In genomic region chr1:72334807-72335206, GRCm38 (mm10) we compare ENCODE assay signal across 28 mouse cellular contexts. TPM values are rescaled to one million over a fixed set of nuclear protein-coding genes. Genes with fewer than 3 reads are reported as not detected.
"Had no signal": no experiment of that assay in that cellular context is flagged by ENCODE, and none has a peak within 500 bp of the region (broad histone marks: within the 10 kb centered on the region; RNA-seq: fewer than 3 reads in every experiment).

No protein-coding gene starts in this region.

- H3K4me3 ChIP-seq: gastrocnemius, adult 2 months; heart, adult 2 months; heart, embryonic 13.5 days; heart, embryonic 15.5 days; hindbrain, embryonic 13.5 days; hindbrain, embryonic 15.5 days; kidney, embryonic 15.5 days; limb, embryonic 13.5 days; limb, embryonic 15.5 days had no signal

- H3K9ac ChIP-seq: heart, embryonic 13.5 days; heart, embryonic 15.5 days; hindbrain, embryonic 13.5 days; hindbrain, embryonic 15.5 days; kidney, embryonic 15.5 days; limb, embryonic 13.5 days; limb, embryonic 15.5 days had no signal

- ATAC-seq: hindbrain, postnatal 0 days; intestine, embryonic 16.5 days had no signal

- H3K27me3 ChIP-seq: heart, embryonic 13.5 days; heart, embryonic 15.5 days; hindbrain, embryonic 13.5 days; hindbrain, embryonic 15.5 days; kidney, embryonic 15.5 days; limb, embryonic 13.5 days; limb, embryonic 15.5 days had no signal

- H3K27ac ChIP-seq: gastrocnemius, adult 2 months; heart, adult 2 months; heart, embryonic 13.5 days; heart, embryonic 15.5 days; hindbrain, embryonic 13.5 days; hindbrain, embryonic 15.5 days; hindbrain, postnatal 0 days; kidney, embryonic 15.5 days; kidney, postnatal 0 days; limb, embryonic 13.5 days; limb, embryonic 15.5 days had no signal

- H3K9me3 ChIP-seq: heart, embryonic 13.5 days; heart, embryonic 15.5 days; hindbrain, embryonic 13.5 days; hindbrain, embryonic 15.5 days; kidney, embryonic 15.5 days; limb, embryonic 13.5 days; limb, embryonic 15.5 days had no signal

- DNase-seq: gastrocnemius, adult 2 months; gastrocnemius, postnatal 10 days; gastrocnemius, postnatal 25 days; heart, adult 11 months; heart, adult 2 months; heart, postnatal 14 days; heart, postnatal 36 days; kidney, adult 11 months; kidney, adult 2 months; kidney, adult 9 months; kidney, postnatal 14 days; kidney, postnatal 36 days; layer of hippocampus, adult 9-11 months; layer of hippocampus, postnatal 36 days; left cerebral cortex, postnatal 4 days had no signal

- H3K4me2 ChIP-seq: heart, embryonic 11.5 days; heart, embryonic 13.5 days; heart, embryonic 15.5 days; hindbrain, embryonic 13.5 days; hindbrain, embryonic 15.5 days; kidney, embryonic 15.5 days; limb, embryonic 13.5 days; limb, embryonic 15.5 days had no signal

- H3K4me1 ChIP-seq: heart, embryonic 13.5 days; heart, embryonic 15.5 days; hindbrain, embryonic 13.5 days; hindbrain, embryonic 15.5 days; kidney, embryonic 15.5 days; limb, embryonic 13.5 days; limb, embryonic 15.5 days had no signal

RNA-seq across cellular contexts. Expression of gene Tmem169, which starts 50.6 kb away (rescaled TPM):
- total RNA-seq: gastrocnemius, adult 2 months; gastrocnemius, postnatal 25 days; heart, postnatal 14 days; heart, postnatal 36 days; hematopoietic stem cell, adult 5-6 weeks had no signal
- polyA plus RNA-seq: heart, postnatal 0 days had no signal
